Mouse (Mus musculus): Measurements from ENCODE around the gene Hsd17b6. TPM values are rescaled to one million over a fixed set of nuclear protein-coding genes. Genes with fewer than 3 reads are reported as not detected.

Hsd17b6 gene
- total RNA-seq, 2 experiments from 2014 or later: not detected

Other genes starting within 250 kb of the Hsd17b6 start
- under 1 TPM; 0.13 to 0.15 TPM for gene Rdh1, start 247.9 kb downstream of the Hsd17b6 start, total RNA-seq (2021)
- gene Rdh16f1, start 247.8 kb downstream of the Hsd17b6 start, total RNA-seq (2021): not detected
- under 1 TPM; 0.30 to 0.53 TPM for gene Rdh9, start 231.2 kb downstream of the Hsd17b6 start, total RNA-seq (2021)
- under 1 TPM; 0.13 to 0.22 TPM for gene Rdh16, start 206.5 kb downstream of the Hsd17b6 start, total RNA-seq (2021)
- not detected for gene Rdh19, start 157.7 kb downstream of the Hsd17b6 start, total RNA-seq (2021)
- not detected for gene Rdh16f2, start 141.1 kb downstream of the Hsd17b6 start, total RNA-seq (2021)
- gene Rdh7, start 118.8 kb downstream of the Hsd17b6 start, total RNA-seq (2021): not detected
- gene Sdr9c7, start 109.1 kb downstream of the Hsd17b6 start, total RNA-seq (2021): not detected
- 1 to 10 TPM; 5.8 to 7.3 TPM for gene Prim1, start 7.6 kb upstream of the Hsd17b6 start, total RNA-seq (2021)
- 100 to 1,000 TPM; 338 to 342 TPM for gene Naca, start 28.0 kb upstream of the Hsd17b6 start, total RNA-seq (2021)
- 100 to 1,000 TPM; 155 to 157 TPM for gene Ptges3, start 51.3 kb upstream of the Hsd17b6 start, total RNA-seq (2021)
- gene Atp5b, start 75.7 kb upstream of the Hsd17b6 start, total RNA-seq (2021): 1,000 to 10,000 TPM; 1,628 to 1,744 TPM
- 10 to 100 TPM; 39.9 to 46.8 TPM for gene Baz2a, start 84.0 kb upstream of the Hsd17b6 start, total RNA-seq (2021)
- gene Rbms2, start 172.7 kb upstream of the Hsd17b6 start, total RNA-seq (2021): 10 to 100 TPM; 12.8 to 13.7 TPM
- 10 to 100 TPM; 21.1 to 23.2 TPM for gene Gls2, start 186.8 kb upstream of the Hsd17b6 start, total RNA-seq (2021)
- 10 to 100 TPM in 1 of 2 experiments, 1 to 10 TPM in 1; 7.1 to 10.2 TPM for gene Spryd4, start 204.2 kb upstream of the Hsd17b6 start, total RNA-seq (2021)
- not detected for gene Mip, start 218.2 kb upstream of the Hsd17b6 start, total RNA-seq (2021)
- gene Timeless, start 224.5 kb upstream of the Hsd17b6 start, total RNA-seq (2021): 1 to 10 TPM; 7.8 to 8.4 TPM
- gene Apon, start 246.5 kb upstream of the Hsd17b6 start, total RNA-seq (2021): not detected

Data from layer of hippocampus, postnatal 36 days (tissue).